Mouse (Mus musculus) hindlimb bud, embryonic 11.5 days (tissue): Measurements from ENCODE around the gene Mcrip1.
"Not testable (repeated sequence)": the region's sequence is repeated elsewhere in the genome, so short reads cannot be mapped to it uniquely, and the experiment has no call there.

Experiments used
- DNase-seq: peaks from one replicate; pipeline ENCODE4 v3.0.0-alpha.2; 2012; ENCODE audit warnings: low read depth, low spot score; ENCODE audit errors: extremely low spot score

Gene Mcrip1

DNA sequence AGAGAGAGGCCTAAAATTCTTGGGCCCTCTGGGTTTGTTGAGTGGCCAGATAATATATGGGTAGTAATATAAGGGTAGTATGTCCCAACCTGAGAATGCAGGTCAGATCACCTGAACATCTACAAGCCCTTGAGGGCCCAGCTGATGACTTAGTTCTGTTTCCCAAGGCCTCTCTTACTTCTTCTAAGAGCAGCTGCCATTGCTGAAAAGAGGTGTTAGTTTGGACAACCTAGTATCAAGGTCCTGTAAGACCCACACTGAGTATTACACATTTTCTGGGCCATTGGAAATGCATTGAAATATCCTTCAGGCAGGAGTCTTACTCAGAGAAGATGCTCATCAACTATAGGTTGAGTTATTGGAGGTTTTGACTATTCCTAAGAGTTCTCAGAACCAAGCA, 26.4 kb upstream of the Mcrip1 start:
- no peak for DNase-seq

DNA sequence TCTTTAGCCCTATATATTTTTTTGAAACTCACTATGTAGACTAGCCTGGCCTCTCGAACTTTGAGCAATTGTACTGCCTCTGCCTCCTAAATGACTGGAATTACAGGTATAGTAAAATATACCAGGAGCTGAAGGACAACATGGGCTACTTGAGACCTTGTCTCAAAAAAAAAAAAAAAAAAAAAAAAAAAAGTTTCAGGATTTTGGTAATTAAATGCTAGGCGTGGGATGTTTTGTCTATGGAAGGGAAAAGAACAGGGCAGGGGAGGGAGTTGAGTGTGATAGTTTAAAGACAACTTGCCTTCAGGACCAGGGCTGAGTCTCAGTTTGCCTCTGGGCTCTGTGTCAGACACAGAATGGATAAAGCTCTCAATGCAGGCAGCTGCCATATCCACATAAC, 25.5 kb upstream of the Mcrip1 start:
- no peak for DNase-seq

DNA sequence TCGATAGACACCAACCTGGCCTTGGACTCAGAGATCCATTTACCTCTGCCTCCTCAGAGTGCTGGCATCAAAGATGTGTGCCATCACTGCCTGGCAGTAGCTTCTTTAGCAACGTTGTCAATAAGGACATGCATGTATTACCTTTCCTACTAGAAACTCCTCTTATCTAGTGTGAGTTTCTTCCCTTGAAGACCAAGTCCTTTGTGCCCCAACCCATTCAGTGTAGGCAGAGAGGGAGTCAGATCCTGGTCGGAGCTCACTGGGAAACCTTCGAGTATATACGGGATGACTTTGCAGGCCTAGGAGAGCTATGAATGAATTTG, 24.7 kb upstream of the Mcrip1 start:
- DNase-seq: no peak

DNA sequence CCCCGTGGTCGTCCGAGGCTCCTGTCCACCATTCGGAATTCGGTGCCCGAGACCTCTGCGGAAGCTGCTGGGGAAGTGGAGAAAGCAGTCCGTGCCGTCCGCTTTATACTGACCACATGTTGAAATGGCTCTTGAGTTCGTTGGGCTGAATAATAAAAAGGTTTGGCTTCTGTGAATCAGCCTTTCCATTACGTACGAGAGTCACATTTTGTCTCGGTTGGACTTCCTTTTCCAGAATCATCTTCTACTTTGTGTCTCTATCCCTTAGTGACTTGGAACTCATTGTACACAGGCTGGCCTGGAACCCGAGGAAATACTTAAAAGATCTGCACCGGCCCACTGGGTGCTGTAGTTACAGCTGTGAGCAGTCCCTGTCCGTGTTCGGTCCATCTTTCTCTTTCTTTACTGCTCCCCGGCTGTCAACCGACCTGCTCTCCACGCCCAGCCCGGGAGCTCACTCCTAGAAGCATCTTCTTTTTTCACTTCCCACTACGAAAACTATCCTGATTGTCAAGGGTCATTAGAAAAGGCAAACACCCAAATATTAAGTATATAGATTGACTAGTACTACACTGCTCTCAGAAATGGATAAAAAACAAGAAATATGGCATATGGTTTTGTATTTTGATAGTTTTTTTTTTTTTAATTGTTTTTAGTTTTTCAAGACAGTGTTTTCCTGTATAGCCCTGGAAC, 24.2 kb upstream of the Mcrip1 start:
- DNase-seq: no peak

DNA sequence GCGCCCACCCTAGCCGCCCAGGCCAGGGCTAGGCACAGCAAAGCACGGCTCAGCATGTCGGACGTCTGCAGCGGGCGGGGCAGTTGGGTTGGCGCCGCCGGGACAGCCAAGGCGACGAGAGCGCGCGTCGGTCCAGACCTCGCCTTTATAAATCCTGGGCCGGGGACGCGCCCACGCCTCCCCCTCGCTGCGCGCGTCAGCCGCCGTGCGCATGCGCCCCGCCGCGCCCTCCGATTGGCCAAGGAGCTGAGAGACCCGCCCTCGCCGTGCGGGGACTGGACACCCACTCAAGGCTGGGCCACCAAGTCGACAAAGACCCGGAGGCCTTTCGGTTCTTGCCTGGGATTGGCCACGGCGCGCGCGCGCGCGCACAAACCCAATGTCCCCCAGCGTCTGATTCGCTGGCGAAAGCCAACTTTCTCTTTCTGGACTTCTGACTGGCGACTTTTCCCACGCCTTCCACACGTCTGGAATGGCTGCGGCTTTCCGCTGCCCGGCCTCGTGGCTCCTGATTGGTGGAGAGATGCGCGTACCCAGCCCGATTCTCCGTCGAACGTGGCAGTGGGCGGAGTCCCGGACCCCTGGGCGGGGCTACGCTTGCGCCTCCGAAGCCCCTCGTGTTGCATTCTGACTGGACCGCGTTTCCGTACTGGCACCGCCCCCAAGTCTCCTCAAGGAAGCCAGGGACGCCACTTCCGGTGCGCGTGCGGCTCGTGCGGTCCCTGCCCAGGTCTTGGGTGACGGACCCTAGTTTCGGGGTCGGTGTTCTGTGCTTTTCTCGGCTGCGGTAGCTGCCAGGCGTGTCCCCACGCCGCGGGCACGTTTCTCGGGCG, 23.4 kb upstream of the Mcrip1 start, which contains the start of gene P4hb:
Gene P4hb, minus strand, starts transcription at position 502 of the 833 bp plus-strand sequence.
- DNase-seq: peak; percentile 99

DNA sequence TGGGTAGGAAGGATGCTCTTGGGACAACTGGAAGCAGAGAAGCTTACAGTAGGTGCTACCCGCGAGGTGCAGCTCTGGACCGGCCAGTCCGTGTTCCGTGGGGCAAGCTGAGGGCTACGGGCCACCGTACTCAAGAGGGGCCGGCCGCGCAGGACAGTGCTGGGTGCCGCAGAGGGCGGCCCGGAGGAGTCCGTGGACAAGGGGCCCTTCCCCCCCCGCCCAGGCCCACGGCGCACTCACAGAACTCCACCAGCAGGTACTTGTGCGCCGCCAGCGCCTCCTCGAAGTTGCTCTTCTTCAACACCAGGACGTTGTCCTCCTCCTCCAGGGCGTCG, 22.9 kb upstream of the Mcrip1 start:
- no peak for DNase-seq

DNA sequence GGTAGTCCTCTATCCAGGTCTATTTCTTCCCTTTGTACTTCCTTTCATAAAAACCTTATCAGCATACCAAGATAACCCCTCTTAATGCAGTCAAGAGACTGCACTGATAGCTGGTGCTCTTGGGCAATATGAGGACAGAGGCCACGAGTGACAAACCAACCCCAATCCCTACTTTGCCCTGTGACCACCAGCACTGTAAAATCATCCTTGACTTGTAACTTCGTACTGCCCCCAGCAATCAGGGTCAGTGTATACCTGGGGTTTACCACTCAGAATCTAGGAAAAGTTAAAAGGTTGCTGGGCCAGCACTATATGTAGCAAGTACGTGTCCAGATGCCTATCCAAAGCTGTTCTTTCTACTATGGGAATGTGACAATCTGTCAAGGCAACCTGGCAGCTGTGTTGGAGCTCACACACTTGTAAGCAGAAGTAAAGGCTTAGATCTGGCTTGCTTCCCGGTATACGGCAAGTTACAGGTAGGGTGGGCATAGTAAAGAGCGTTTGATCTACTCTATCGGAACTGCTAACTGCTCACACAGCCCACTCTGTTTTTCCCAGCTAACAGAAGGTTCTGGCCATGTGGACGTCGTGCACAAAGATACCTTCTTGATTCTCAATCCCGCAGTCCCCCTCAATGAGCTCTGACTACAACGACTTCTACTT, 22.4 kb upstream of the Mcrip1 start:
- no peak for DNase-seq

DNA sequence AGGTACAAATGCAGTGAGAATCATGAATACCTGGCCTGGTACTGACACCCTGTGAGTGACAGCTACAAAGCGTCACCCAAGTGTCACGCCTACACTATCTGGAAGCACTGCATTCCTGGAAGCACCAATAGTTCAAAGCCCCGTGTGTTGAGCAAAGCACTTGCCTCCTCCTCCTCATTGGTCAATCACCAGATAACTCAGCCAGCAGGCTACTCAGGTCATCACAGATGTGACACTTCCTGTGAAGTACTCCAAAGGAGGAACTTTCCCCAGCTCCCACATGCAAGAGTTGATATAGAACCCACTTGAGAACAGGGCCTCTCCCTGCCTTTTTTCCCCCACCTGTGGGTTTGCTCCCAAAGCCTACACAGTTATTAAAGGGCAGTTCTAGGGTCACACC, 21.6 kb upstream of the Mcrip1 start:
- no peak for DNase-seq

DNA sequence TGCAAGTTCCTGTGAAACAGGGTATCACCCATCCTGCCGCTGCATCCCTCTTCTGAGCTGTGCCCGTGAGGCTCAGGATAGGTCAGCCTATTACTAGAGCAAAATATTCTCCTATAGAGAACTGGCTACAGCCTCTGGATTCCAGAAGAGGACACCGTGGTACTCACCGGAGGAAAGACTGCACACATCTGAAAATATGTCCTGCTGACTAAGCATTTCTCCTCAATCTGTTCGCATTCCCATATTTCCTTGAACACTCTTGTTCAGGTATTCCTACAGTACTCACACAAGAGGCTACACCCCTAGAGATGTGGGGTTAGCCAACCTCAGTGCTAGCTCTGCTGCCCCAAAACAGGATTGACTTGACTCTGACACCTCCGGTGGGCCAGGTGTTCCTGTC, 18.8 kb upstream of the Mcrip1 start:
- no peak for DNase-seq

DNA sequence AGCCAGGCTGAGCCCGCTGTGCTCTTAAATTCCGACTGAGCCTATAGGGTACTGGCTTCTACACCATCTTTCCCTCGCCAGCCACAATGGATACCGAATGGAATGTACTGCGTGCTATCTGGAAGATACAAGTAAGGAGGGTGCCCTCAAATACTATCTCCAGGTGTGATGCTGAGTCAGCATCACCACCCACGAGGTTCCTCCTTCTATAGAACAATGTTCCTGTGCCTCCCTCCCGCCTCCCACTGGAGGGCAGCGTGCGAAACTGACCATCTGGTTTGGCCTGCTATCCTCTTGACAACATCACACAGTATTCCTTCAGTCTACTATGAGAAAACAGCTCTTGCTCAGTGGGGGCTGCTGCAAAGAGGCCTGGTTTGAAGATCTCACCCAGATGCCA, 15.6 kb upstream of the Mcrip1 start:
- DNase-seq: no peak

DNA sequence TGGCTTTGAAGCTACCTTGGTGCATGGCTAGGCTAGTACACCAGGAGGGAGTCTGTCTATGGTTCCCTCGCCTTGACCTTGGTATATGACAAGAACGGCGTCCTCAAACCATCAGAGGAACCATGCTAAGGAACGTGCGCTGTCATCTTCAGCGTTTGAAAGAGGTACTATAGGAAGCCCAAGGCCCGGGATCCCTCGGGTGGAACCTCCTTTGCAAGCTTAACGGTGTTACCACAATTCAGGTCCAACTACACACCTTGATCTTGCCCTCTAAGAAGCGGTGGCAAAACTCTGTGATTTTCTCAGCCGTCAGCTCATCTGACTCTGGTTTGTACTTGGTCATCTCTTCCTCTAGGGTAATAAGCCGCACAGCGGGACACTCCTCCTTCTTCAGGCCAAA, 13.4 kb upstream of the Mcrip1 start:
- no peak for DNase-seq

DNA sequence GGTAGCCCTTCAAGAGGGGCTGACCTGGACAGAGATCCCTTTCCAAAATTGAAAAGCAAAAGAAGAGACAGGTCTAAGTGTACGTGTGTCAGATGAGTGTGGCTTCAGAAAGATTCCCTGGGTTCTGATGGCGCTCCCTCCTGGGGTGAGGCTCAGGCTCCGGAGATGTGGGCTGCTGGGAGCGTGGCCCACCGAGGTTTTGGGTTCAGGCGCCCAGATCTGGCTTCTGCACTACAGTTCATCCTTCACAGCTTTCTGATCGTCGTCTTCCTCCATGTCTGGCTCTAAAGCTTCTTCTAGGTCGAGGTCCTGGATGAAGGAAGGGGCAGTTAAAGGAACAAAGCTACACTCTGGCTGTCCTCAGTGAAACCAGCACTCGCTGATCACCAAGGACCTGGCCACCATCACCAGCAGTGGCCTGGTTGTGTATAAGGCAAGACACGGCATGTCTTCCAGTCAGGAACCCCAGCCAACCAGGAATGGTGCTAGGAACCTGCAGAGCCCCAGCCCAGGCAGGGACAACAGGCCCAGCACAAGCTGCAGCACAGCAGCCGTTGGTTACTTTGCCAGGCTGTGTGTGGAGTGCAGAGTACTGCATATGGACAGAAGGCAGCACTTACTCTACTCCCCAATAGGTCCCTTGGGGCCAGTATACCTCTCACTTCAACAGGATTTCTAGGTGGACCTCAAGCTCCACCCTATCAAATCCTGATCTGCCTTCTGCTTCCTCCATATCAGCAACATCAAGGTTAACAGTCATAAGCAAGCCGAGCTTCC, 11.6 kb upstream of the Mcrip1 start:
- no peak for DNase-seq

DNA sequence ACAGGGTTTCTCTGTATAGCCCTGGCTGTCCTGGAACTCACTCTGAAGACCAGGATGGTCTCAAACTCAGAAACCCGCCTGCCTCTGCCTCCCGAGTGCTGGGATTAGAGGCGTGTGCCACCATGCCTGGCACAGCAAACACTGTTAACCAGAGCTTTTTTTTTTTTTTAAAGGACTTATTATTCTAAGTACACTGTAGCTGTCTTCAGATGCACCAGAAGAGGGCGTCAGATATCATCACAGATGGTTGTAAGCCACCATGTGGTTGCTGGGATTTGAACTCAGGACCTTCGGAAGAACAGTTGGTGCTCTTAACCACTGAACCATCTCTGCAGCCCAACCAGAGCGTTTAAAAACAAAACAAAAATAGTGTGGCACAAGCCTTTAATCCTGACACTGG, 9.3 kb upstream of the Mcrip1 start:
- DNase-seq: not testable (repeated sequence)

DNA sequence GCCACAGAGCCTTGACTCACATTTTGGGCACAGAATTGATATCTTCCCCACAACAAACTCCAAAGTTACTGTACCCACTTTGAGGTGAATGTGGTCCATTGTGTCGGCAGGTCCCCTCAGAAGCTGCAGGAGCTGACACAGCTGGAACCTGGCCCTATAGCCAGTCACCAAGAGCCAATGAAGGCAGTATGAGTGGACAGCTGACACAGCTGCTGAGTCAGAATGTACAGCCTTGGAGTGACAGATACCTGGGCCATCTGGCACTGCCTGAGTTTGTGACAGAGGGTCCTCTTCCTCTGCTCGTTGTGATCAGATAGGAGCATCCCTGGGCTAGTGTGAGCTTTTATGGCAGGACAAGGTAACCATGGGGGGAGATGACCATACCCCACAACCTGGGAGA, 5.7 kb upstream of the Mcrip1 start:
- no peak for DNase-seq

DNA sequence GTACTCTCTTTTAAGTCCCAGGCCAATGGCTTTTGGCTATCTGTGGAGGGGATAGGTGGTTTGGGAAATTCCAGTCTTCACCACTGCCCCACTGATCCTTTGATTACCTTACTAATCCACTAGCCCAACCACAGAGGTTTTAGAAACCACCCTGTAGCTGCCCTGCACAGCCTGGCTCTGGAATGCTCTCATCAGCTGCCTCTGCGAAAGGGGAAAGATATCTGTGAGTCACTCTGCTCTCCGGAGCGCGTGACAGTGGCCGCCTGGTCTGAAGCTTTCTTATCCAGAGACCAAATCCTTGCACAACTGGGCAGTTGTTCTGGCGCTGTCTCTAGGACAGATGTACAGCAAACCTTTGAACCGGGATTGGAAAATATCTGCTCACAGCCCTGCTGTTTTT, 5.3 kb upstream of the Mcrip1 start:
- no peak for DNase-seq

DNA sequence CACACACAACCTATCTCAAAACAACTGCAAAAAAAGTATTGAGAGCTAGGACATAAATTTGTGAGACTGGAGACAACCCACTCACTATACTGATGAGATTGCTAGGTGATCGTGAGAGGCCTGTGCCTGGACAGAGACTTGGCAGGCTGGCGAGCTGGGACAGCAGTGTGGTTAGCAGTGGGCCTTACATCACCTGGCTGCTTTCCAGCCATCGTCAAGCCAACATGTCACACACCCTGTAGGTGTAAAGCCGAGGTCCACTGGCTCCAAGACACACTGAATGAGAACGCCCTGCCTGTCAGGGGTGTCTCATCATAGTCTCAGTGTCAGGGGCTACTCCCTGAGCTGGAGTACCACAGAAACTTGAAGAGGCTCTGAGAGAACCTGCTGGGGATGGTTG, 3.2 kb upstream of the Mcrip1 start:
- DNase-seq: no peak

DNA sequence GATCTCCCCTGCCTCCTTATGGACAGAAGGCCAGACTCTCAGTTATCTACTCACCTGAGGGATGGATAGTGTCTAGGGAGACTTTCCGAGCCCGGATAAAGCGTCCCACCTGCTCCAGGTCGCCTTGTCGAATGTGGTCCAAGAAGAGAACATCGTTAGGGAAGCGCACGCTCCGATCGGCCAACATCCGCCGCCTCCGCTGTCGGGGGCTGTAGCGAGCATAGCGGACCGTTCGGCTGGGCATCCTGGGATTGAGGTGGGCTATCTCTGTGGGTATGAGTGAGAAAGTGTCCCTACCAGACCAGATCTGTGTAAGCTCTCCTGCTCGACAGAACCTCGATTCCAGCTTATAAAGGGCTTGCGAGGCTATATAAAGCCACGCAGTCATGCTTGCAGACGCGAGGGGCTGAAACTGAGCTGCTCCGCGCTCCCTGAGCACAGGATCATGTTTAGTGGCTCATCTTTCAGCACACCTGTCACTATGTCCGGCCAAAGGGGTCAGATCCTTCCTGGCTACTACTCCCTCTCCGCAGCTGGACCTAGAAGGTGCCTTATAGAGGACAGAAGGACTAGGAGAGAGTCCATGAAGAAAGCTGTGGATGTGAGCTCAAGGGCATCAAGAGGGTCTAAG, 1.4 kb upstream of the Mcrip1 start, which contains the start of gene Ppp1r27:
Gene Ppp1r27, minus strand, starts transcription at position 323 of the 631 bp plus-strand sequence.
- DNase-seq: no peak

DNA sequence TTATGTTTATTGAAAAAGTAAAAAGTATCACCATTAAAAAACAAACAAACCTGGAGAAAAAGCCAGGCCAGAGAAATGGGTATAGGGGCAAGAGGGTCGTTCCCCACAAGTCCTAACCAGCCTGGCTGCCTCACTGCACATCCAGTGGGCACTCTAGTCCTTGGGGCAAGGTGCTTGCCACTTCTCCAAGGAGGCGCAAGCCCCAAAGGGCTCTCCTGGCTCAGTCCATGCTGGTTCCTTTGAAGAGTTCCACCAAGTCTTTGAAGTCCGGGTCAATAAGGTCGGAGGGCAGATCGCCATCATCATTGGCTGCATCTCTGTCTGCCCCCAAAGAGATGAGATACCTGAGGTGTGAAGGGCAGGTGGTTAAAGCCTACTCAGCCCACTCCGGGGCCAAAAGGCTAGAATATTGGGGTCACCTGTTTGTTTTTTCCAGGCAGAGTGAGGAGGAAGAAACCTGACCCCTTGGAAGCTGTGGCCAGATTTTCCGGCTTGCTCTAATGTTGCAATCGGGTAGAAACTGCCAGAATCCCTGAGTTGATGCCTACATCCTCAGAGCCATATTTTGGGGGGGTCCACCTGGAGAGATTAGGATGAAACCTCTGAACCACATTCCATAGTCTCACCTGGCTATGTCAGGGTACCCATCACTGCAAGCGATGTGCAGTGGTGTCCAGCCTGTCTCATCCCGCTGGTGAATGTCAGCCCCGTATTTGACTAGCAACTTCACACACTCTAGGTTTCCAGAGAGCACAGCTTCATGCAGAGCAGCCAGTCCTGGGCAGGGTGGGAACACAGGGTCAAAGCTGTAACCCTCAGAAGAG, 671 bp upstream of the Mcrip1 start:
- no peak for DNase-seq

DNA sequence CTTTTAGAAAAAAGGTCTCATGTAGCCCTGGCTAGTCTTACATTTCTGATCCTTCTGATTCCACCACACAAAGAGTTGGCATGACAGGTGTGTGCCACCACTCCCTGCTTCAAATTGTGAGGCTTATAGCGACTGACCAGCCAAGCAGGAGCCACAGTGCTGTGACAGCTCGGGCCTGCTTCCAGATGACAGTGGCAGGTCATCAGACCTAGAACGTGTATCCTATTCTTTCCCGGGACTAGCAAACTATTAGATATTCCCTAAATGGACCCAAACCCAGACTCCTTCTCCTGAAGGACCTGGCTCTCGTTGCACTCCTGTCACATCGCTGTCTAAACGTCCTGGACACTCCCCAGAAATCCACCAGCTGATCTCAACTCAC, 750 bp downstream of the Mcrip1 start:
- no peak for DNase-seq

DNA sequence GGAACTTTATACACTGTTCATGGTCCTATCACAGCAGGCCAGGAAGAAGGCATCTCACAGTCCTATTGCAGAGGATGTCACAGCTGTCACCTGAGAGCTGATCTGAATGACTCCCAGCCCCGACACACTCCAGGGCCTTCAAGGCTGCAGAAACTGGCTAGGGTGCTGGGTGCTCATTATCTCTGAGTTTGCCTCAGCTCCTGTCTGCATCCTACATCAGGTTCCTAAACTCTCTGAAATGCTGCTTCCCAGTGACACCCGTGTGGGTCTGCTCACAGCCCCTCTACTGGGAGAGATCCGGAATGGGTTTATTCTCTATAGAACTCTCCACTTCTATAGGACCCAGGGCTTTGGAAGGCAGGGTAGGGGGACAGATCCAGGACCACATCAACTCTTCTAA, 1.3 kb downstream of the Mcrip1 start:
- DNase-seq: no peak
